Mouse (Mus musculus) skeletal muscle tissue, postnatal 0 days (tissue): ENCODE data around the gene Tfcp2l1. TPM values are rescaled to one million over a fixed set of nuclear protein-coding genes. Genes with fewer than 3 reads are reported as not detected.

Experiments used
- polyA plus RNA-seq: library from polyadenylated mRNA; unstranded; fragments of >200 nt; fragmentation: Nextera tagmentation; extraction: Ambion mirVana; gene quantifications from 2 replicates; pipeline ENCODE4 v1.2.1, GENCODE M21; 2015

Tfcp2l1 gene
- polyA plus RNA-seq: 0.04 TPM in 2 replicates

DNA sequence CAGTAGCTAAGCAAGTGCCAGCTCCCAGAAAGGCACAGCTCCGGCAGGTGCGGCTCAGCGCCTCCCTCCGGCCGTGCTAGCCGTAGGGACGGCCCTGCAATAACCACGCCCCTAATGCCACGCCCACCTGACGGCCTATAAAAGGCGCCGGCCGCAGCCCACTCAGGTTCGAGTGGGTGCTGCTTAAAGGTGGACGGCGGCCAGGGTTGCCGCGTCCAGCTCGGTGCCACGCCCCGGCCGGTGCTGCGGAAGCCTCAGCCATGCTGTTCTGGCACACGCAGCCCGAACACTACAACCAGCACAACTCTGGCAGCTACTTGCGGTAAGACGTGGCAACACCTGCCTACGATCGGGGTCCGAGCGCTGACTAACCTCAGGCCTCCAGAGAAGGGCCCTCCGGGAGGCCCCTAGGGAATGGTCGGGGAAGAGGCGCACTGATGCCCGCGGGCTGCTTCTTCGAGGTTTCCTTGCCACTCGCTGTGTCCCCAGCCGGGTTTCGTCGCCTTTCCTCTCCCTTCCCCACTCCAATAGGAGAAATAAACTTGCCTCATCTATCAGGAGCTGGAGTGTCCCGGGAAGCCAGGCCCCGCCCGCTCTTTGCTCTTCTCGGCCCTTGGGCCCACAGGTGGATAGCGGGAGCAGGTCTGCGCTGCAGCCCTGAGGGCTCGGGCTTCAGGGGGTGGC is at the start of gene Tfcp2l1:
Tfcp2l1 (plus strand) TSS at position 165 of the 684 bp plus-strand sequence.

Other genes with a start within 250 kb of the Tfcp2l1 start
- 26.4 and 28.5 TPM in 2 replicates for gene Clasp1, start 238.9 kb upstream of the Tfcp2l1 start, polyA plus RNA-seq